Mouse (Mus musculus): ENCODE results near the gene Cyp2r1. TPM values are rescaled to one million over a fixed set of nuclear protein-coding genes. Genes with fewer than 3 reads are reported as not detected.
A peak's percentile ranks its signal among the peaks of the same experiment; 100 is the strongest.
"Not testable (repeated sequence)": the region's sequence is repeated elsewhere in the genome, so short reads cannot be mapped to it uniquely, and the experiment has no call there.

The Cyp2r1 gene
- 0.83 and 1.6 TPM in 2 replicates for polyA plus RNA-seq (2016; fragmentation: Nextera tagmentation; extraction: Ambion mirVana)

DNA sequence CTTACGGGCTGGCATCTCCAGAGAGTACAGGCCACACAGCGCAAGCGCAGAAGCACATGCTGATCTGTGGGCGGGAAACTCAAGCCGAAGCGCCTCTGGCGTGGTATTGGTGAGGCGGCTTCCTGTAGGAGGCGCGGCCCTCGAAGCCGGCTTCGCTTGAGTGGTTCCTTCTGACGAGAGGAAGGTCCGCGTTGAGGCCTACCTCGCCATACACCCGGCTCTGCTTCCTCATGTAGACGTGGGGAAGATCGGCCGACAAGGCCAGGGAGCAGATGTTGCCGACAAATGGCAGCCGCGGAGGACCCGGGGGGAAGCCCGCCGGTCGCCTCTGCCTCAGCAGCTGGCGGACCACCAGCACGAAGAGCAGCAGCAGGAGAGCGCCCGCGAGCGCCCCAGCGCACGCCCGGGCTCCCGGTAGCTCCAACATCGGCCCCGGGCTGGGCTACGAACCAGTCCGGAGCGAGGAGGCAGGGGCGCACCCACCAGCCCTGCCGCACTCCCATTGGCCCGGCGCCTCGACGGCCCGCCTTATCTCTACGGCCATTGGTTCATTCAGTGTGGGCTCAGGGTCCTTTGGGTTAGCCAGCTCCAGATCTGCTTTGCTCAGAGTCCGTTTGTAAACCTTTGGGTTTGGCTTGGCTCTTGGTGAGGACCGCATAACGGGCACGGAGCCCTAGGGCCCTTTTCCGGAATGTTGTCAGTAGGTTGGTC lies at the start of gene Cyp2r1:
TSS of gene Cyp2r1 (minus strand) at position 442 of the 711 bp plus-strand sequence.
- Histone ChIP-seq H3K27ac (replicated peaks) (peak within 1 kb of the TSS; percentile 88), H3K4me1 (peaks cover 10% of the 10 kb centered on the region)

GRCm38 (mm10) chr7:114594391-114594790 lies 31.6 kb upstream of the Cyp2r1 start:
- H3K27me3 ChIP-seq (replicated peaks; ENCODE audit: low read depth, poor library complexity, severe bottlenecking); H3K27ac ChIP-seq (replicated peaks); H3K36me3 ChIP-seq (replicated peaks); H3K9me3 ChIP-seq; H3K4me1 ChIP-seq; DNase-seq (ENCODE audit: low spot score); H3K4me3 ChIP-seq: not testable (repeated sequence)
- 91% methylated on average over 8 of the region's 8 CpGs for WGBS

More for the DNA sequence above, at the start of gene Cyp2r1:
- no peaks in the 10 kb centered on the region for H3K36me3 ChIP-seq (replicated peaks)
- 3% methylated on average over 56 of the region's 56 CpGs for WGBS
- peak within 1 kb of the TSS; percentile 65 for H3K4me3 ChIP-seq
- no peaks in the 10 kb centered on the region; the same call in 1 of the 2 replicates for H3K9me3 ChIP-seq
- H3K27me3 ChIP-seq (replicated peaks; ENCODE audit: low read depth, poor library complexity, severe bottlenecking), result peaks cover 5% of the 10 kb centered on the region; the same call in 1 of the 2 replicates
- DNase-seq (ENCODE audit: low spot score), result peak; percentile 91

GRCm38 (mm10) chr7:114582441-114582840 lies 19.7 kb upstream of the Cyp2r1 start:
- Histone ChIP-seq H3K36me3 (replicated peaks) (no peaks in the 10 kb centered on the region), H3K4me3 (no peak overlapping the region), H3K4me1 (0 out of 2 replicates have a peak, but pooled peaks cover 3% of the 10 kb centered on the region), H3K27ac (replicated peaks) (no peak overlapping the region), H3K9me3 (no peaks in the 10 kb centered on the region), H3K27me3 (replicated peaks; ENCODE audit: low read depth, poor library complexity, severe bottlenecking) (no peaks in the 10 kb centered on the region)
- 46% methylated on average over 2 of the region's 2 CpGs for WGBS
- no peak for DNase-seq (ENCODE audit: low spot score)

- no peak for DNase-seq (ENCODE audit: low spot score)
- Histone ChIP-seq H3K27me3 (replicated peaks; ENCODE audit: low read depth, poor library complexity, severe bottlenecking) (no peaks in the 10 kb centered on the region), H3K4me1 (0 out of 2 replicates have a peak, but pooled peaks cover 3% of the 10 kb centered on the region), H3K9me3 (no peaks in the 10 kb centered on the region), H3K4me3 (no peak overlapping the region), H3K36me3 (replicated peaks) (no peaks in the 10 kb centered on the region), H3K27ac (replicated peaks) (no peak overlapping the region)
- 94% methylated on average over 5 of the region's 5 CpGs for WGBS
Measured at GRCm38 (mm10) chr7:114581200-114581599, 18.4 kb upstream of the Cyp2r1 start.

GRCm38 (mm10) chr7:114580426-114580825 lies 17.7 kb upstream of the Cyp2r1 start:
- 7% methylated on average over 4 of the region's 4 CpGs for WGBS
- H3K4me3 ChIP-seq, result no peak overlapping the region
- DNase-seq (ENCODE audit: low spot score), result peak; percentile 19

GRCm38 (mm10) chr7:114577665-114578064 lies 14.9 kb upstream of the Cyp2r1 start:
- no peak overlapping the region for H3K4me3 ChIP-seq
- no peak overlapping the region for H3K27ac ChIP-seq (replicated peaks)
- 81% methylated on average over 1 of the region's 1 CpGs for WGBS
- 0 out of 2 replicates have a peak, but pooled peaks cover 3% of the 10 kb centered on the region for H3K4me1 ChIP-seq
- no peaks in the 10 kb centered on the region for H3K9me3 ChIP-seq
- H3K27me3 ChIP-seq (replicated peaks; ENCODE audit: low read depth, poor library complexity, severe bottlenecking), result no peaks in the 10 kb centered on the region
- DNase-seq (ENCODE audit: low spot score), result no peak
- H3K36me3 ChIP-seq (replicated peaks), result no peaks in the 10 kb centered on the region

More at GRCm38 (mm10) chr7:114580426-114580825, 17.7 kb upstream of the Cyp2r1 start:
- H3K4me1 ChIP-seq, result 0 out of 2 replicates have a peak, but pooled peaks cover 3% of the 10 kb centered on the region
- no peaks in the 10 kb centered on the region for H3K9me3 ChIP-seq
- H3K36me3 ChIP-seq (replicated peaks), result no peaks in the 10 kb centered on the region
- H3K27ac ChIP-seq (replicated peaks), result no peak overlapping the region
- H3K27me3 ChIP-seq (replicated peaks; ENCODE audit: low read depth, poor library complexity, severe bottlenecking), result no peaks in the 10 kb centered on the region

GRCm38 (mm10) chr7:114576931-114577330 lies 14.2 kb upstream of the Cyp2r1 start:
- Histone ChIP-seq H3K4me3 (no peak overlapping the region), H3K36me3 (replicated peaks) (no peaks in the 10 kb centered on the region), H3K27ac (replicated peaks) (no peak overlapping the region), H3K9me3 (no peaks in the 10 kb centered on the region), H3K4me1 (0 out of 2 replicates have a peak, but pooled peaks cover 3% of the 10 kb centered on the region), H3K27me3 (replicated peaks; ENCODE audit: low read depth, poor library complexity, severe bottlenecking) (no peaks in the 10 kb centered on the region)
- no peak for DNase-seq (ENCODE audit: low spot score)
- WGBS, result 82% methylated on average over 3 of the region's 3 CpGs

DNA sequence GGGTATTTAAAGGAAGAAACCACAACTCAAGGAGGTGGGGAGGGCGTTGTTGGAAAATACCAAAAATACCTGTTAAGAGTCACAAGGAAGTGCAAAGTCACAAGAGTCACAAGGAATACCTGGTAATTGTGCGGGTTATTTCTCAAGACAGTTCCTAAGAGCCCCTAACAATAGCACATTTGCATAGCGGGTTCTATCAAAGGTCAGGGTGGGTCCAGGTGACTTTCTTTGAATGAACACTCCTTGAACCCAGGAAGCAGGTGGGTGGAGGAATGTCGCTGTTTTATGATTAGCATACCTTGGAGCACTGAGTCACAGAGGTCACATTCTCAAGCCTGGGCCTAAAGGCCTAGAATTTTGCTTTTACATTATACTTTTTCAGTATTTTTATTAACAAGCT lies 11.1 kb upstream of the Cyp2r1 start:
- not testable (repeated sequence) for H3K36me3 ChIP-seq (replicated peaks); DNase-seq (ENCODE audit: low spot score); H3K9me3 ChIP-seq; H3K27me3 ChIP-seq (replicated peaks; ENCODE audit: low read depth, poor library complexity, severe bottlenecking); H3K27ac ChIP-seq (replicated peaks); H3K4me1 ChIP-seq; H3K4me3 ChIP-seq
- WGBS, result 93% methylated on average over 4 of the region's 4 CpGs

DNA sequence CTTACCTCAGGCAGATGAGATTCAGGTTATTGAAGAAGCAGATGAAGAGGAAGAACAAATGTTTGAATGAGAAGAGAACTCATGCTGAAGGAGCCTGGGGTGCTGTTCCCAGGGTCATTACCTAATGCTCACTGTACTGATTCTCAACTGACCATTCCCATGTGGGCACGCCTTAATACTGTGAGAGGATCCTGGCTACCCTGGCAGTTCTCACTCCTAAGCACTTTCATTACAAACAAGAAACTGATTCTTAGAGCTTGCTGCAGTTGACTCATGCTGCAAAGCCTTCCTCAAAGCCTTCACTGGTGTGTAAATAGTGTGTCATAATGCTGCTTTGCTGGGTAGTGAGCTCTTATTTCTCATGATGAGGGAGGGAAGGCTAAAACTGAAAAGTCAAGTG lies 26.6 kb downstream of the Cyp2r1 start:
- 96% methylated on average over 1 of the region's 1 CpGs for WGBS
- Histone ChIP-seq H3K4me3 (no peak overlapping the region), H3K36me3 (replicated peaks) (peaks cover 38% of the 10 kb centered on the region), H3K9me3 (no peaks in the 10 kb centered on the region), H3K27ac (replicated peaks) (no peak overlapping the region), H3K4me1 (no peaks in the 10 kb centered on the region), H3K27me3 (replicated peaks; ENCODE audit: low read depth, poor library complexity, severe bottlenecking) (no peaks in the 10 kb centered on the region)
- no peak for DNase-seq (ENCODE audit: low spot score)

- H3K4me1 ChIP-seq, result no peaks in the 10 kb centered on the region
- H3K27ac ChIP-seq (replicated peaks), result no peak overlapping the region
- H3K27me3 ChIP-seq (replicated peaks; ENCODE audit: low read depth, poor library complexity, severe bottlenecking), result no peaks in the 10 kb centered on the region
- no peak for DNase-seq (ENCODE audit: low spot score)
- H3K36me3 ChIP-seq (replicated peaks), result peaks cover 12% of the 10 kb centered on the region
- no peaks in the 10 kb centered on the region for H3K9me3 ChIP-seq
- no peak overlapping the region for H3K4me3 ChIP-seq
- 85% methylated on average over 1 of the region's 1 CpGs for WGBS
Measured at GRCm38 (mm10) chr7:114526245-114526644, 36.5 kb downstream of the Cyp2r1 start.

DNA sequence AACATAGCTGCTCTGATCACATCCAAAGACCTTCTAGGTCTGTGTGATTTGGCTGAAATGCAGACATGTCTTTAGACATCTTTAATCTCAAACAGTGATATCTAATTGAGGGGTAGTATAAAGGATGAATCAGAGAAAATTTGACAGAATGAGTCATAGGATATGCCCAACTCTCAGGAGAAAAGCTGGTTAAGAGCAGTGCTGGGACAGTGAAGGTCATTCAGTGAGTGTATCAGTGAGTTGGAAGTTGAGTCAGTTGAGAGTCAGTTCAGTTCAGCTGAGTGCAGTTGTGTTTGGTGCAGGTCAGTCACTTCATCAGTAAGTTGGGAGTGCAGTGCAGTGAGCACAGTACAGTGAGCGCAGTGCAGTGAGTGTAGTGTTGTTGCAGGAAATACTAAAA lies 42.6 kb downstream of the Cyp2r1 start:
- Histone ChIP-seq H3K27me3 (replicated peaks; ENCODE audit: low read depth, poor library complexity, severe bottlenecking) (no peaks in the 10 kb centered on the region), H3K4me1 (no peaks in the 10 kb centered on the region), H3K36me3 (replicated peaks) (peaks cover 15% of the 10 kb centered on the region), H3K9me3 (no peaks in the 10 kb centered on the region), H3K27ac (replicated peaks) (no peak overlapping the region), H3K4me3 (no peak overlapping the region)
- DNase-seq (ENCODE audit: low spot score), result no peak
- WGBS, result 91% methylated on average over 1 of the region's 1 CpGs

DNA sequence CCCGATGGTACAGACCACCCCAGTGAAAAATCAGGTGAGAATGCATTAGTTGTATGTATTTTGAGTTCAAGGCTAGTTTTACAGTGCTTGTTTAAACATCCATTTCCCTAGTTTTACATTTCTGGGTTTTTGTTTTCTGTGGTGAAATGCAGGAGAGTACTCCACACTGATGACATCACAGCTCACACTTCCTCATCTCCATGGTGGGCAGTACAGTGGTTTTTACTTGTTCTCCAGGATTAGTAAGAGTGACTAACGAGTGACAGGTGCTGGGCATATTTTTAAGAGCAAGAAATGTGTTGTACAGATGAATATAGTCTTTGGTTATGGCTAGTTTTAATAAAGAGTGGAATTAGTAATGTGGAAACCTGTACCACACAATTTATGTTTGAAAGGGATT lies 53.9 kb downstream of the Cyp2r1 start:
- H3K27me3 ChIP-seq (replicated peaks; ENCODE audit: low read depth, poor library complexity, severe bottlenecking), result no peaks in the 10 kb centered on the region
- no peak for DNase-seq (ENCODE audit: low spot score)
- H3K9me3 ChIP-seq, result no peaks in the 10 kb centered on the region
- no peak overlapping the region for H3K4me3 ChIP-seq
- peaks cover 14% of the 10 kb centered on the region; the same call in 1 of the 2 replicates for H3K36me3 ChIP-seq (replicated peaks)
- WGBS, result 89% methylated on average over 2 of the region's 2 CpGs
- no peaks in the 10 kb centered on the region for H3K4me1 ChIP-seq
- H3K27ac ChIP-seq (replicated peaks), result no peak overlapping the region
